Comparison of ENCODE assay signal across 14 mouse cellular contexts in genomic region chr12:102294634-102295033, GRCm38 (mm10).
"Had no signal": no experiment of that assay in that cellular context is flagged by ENCODE, and none has a peak within 500 bp of the region (broad histone marks: within the 10 kb centered on the region; RNA-seq: fewer than 3 reads in every experiment).

No protein-coding gene starts in this region.

- H3K9ac ChIP-seq: liver, embryonic 13.5 days; midbrain, embryonic 13.5 days; neural tube, embryonic 12.5 days; neural tube, embryonic 15.5 days had no signal

- H3K4me1 ChIP-seq: neural tube, embryonic 12.5 days had no signal

- H3K4me2 ChIP-seq: liver, embryonic 13.5 days; midbrain, embryonic 13.5 days; neural tube, embryonic 12.5 days; neural tube, embryonic 15.5 days had no signal

- DNase-seq: layer of hippocampus, adult 9-11 months; layer of hippocampus, postnatal 36 days; liver, embryonic 13.5 days; lung, adult 2 months; right cerebral cortex, adult 18-20 months; right cerebral cortex, postnatal 14 days; right cerebral cortex, postnatal 4 days had no signal

- ATAC-seq: midbrain, embryonic 13.5 days had no signal

- H3K27ac ChIP-seq: kidney, postnatal 0 days; layer of hippocampus, adult 2 months; left cerebral cortex, adult 2 months; liver, embryonic 13.5 days; midbrain, embryonic 13.5 days; neural tube, embryonic 12.5 days; neural tube, embryonic 15.5 days; stomach, postnatal 0 days had no signal

- H3K9me3 ChIP-seq: liver, embryonic 13.5 days; midbrain, embryonic 13.5 days; neural tube, embryonic 12.5 days; neural tube, embryonic 15.5 days had no signal

- H3K27me3 ChIP-seq: liver, embryonic 13.5 days; midbrain, embryonic 13.5 days; neural tube, embryonic 12.5 days; neural tube, embryonic 15.5 days had no signal

- H3K36me3 ChIP-seq: midbrain, embryonic 13.5 days; neural tube, embryonic 12.5 days; neural tube, embryonic 15.5 days had no signal

- H3K4me3 ChIP-seq: layer of hippocampus, adult 2 months; left cerebral cortex, adult 2 months; liver, embryonic 13.5 days; midbrain, embryonic 13.5 days; neural tube, embryonic 12.5 days; neural tube, embryonic 15.5 days had no signal
